Mouse (Mus musculus) brain, embryonic 14.5 days (tissue): ENCODE data around the gene Pik3cd. TPM values are rescaled to one million over a fixed set of nuclear protein-coding genes. Genes with fewer than 3 reads are reported as not detected.

Source experiments
- DNase-seq: peaks from one replicate; pipeline ENCODE4 v3.0.0-alpha.2; 2011; ENCODE audit warnings: low read depth
- CTCF ChIP-seq: fragments of 200-500 bp; IDR thresholded peaks from 2 replicates; pipeline ENCODE4 v1.5.1; 2012; ENCODE audit warnings: inconsistent platforms, mild to moderate bottlenecking, moderate library complexity, borderline replicate concordance; ENCODE audit not compliant: insufficient read depth, insufficient read length; ENCODE audit errors: extremely low read depth
- POLR2A ChIP-seq: fragments of 200-500 bp; IDR thresholded peaks from 2 replicates; pipeline ENCODE4 v1.6.1; 2012; ENCODE audit warnings: mild to moderate bottlenecking, inconsistent platforms, borderline replicate concordance; ENCODE audit not compliant: poor library complexity, insufficient read depth, insufficient read length, severe bottlenecking; ENCODE audit errors: extremely low read depth
- polyA plus RNA-seq: library from polyadenylated mRNA; depleted of rRNA; stranded (reverse); fragments of >200 nt; gene quantifications from 2 replicates; pipeline ENCODE4 v1.2.3, GENCODE M21; 2012

Gene Pik3cd
- polyA plus RNA-seq, 1 experiment, result 22.4 TPM

DNA sequence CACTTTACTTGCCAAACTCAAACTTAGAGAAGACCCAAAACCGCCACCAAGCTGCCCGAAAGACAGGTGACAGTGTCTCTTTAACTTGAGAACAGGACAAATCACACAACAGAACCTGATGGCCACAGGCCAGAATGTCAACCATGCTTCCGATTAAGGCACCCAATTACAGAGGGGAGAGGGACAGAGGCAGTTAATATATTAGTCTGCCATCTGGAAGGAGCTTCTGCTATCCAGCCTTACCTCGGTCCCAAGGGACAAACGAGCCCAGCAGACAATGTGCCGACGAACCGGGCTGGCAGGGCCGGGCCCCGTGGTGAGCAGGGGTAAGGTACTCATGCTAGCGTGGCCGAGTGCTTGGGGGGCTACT, 20.6 kb upstream of the Pik3cd start:
- TF ChIP-seq CTCF, result no peak
- TF ChIP-seq POLR2A, result no peak
- DNase-seq, result no peak

GRCm38 (mm10) chr4:149722104-149723020, 20.0 kb upstream of the Pik3cd start:
- no peak for TF ChIP-seq POLR2A
- no peak for DNase-seq

GRCm38 (mm10) chr4:149721163-149721562, 18.8 kb upstream of the Pik3cd start:
- TF ChIP-seq POLR2A (no peak), CTCF (no peak)
- no peak for DNase-seq

DNA sequence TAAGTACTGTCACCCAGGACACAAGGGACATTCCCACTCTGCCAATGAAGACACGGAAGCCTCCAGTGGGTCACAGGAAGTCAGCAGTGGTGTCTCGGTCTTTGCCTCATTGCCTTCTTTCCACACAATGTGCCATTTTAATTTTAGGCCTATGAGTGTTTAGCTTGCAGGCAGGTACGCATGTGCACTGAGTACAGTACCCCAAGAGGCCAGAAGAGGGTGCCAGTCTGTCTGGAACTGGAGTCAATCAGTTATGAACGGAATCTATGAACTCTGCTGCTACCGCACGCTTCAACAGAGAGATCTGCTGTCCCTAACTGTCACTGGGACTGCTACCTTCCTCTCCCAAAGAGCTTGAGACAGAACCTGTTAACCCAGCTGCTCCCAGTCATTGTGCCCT, 17.3 kb upstream of the Pik3cd start:
- TF ChIP-seq CTCF (peak; percentile 57; the same call in 1 of the 2 replicates), POLR2A (no peak)
- DNase-seq, result no peak

DNA sequence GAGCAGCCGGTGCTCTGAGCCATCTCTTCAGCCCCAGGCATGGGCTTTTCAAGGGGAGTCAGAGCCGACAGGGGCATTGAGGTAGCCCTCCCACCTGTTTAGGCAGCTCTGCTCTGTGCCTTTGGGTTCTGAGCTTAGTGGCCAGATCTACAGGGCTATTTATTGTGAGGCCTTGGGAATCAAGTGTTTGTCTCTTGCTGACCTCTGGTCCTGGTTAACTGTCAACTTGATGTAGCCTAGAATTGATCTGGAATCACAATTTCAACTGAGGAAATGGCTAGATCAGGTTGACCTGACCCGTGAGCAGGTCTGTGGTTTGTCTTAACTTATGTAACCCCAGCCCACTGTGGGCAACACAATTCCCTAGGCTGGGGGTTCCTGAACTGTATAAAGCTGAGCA, 12.2 kb upstream of the Pik3cd start:
- no peak for TF ChIP-seq CTCF
- no peak for TF ChIP-seq POLR2A
- DNase-seq, result no peak

GRCm38 (mm10) chr4:149711955-149712354, 9.6 kb upstream of the Pik3cd start:
- peak; percentile 50 for DNase-seq
- TF ChIP-seq POLR2A (no peak), CTCF (peak; percentile 79)

DNA sequence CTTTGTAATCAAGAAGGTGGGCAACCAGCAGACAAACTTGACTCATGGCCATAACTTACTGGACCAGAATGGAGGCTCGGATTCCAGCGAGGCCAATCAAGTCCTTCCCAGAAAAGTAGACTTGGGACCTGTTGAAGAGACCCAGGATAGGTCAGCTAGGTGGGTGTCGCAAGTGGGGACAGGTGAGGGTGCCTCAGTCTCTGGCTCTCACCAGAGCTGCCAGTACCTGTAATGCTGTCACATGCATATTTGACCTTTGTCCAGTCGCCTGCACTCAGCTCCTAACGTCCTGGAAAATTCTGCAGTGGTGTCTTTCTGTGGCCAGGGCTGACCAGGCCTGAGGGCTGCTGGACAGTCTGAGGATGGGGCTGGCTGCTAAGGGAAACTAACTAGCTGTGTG, 9.1 kb upstream of the Pik3cd start:
- no peak for TF ChIP-seq POLR2A
- TF ChIP-seq CTCF, result no peak
- no peak for DNase-seq

GRCm38 (mm10) chr4:149710510-149710909, 8.1 kb upstream of the Pik3cd start:
- peak; percentile 67 for DNase-seq
- TF ChIP-seq CTCF (peak; percentile 59; the same call in 1 of the 2 replicates), POLR2A (no peak)

DNA sequence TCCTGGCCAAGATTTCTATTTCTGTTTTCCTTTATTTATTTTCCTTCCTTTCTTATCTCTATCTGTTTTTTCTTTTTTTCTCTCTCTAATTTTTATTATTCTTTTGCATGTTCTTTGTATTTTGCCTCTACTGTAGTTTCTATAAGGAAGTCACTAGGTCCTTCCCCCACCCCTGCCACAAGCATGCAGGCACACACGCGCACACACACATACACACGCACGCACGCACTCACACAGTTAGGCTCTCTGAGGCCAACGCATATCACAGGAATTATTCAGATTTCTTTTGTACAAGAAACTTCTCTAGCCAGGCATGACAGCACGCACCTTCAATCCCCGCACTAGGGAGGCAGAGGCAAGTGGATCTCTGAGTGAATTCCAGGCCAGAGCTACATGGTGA, 3.6 kb upstream of the Pik3cd start:
- no peak for DNase-seq
- TF ChIP-seq CTCF (no peak), POLR2A (no peak)

DNA sequence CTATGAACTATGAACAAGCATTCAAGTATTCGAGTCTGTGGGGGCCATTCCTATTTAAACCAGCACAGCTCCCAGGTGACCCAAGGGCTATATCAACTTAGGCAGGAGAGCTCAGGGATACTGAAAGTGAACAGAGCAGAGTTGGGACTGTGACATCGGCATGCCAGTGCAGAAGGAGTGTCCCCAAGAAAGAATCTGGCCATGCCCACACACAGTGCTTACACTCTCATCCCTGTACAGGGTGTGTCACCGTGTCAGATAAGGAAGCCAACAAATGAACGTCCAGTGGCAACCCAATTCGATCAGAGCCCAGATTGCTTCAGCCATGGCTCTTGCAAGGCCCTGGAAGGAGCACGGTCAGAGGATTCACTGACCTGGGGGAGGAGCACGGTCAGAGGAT, 2.9 kb upstream of the Pik3cd start:
- DNase-seq, result no peak

GRCm38 (mm10) chr4:149701426-149702209, 753 bp downstream of the Pik3cd start:
- peak; percentile 47 for DNase-seq
- TF ChIP-seq CTCF (no peak), POLR2A (no peak)

More for the DNA sequence above, 2.9 kb upstream of the Pik3cd start:
- TF ChIP-seq POLR2A, result no peak

DNA sequence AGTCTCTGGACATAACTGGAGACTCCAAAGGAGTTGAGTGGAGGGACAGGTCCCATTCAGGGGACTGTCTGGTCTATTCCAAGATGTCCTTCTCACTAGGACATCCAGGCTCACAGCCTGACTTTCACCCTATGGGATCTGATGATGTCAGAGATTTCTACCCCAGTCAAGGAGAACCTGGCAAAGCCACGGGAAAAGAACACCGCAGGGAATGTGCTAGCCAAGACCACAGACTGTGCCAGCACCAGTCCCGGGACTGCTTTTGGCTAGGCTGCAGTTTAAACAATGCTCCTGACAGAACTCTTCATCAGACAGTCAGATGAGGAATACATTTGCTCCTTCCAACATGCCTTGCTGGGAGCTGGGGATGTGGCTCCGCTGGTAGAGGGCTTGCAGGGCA, 2.4 kb downstream of the Pik3cd start:
- TF ChIP-seq CTCF, result no peak
- TF ChIP-seq POLR2A, result no peak
- no peak for DNase-seq
